Mouse (Mus musculus) heart, embryonic 14.5 days (tissue): Measurements from ENCODE around the gene Lamtor2. TPM values are rescaled to one million over a fixed set of nuclear protein-coding genes. Genes with fewer than 3 reads are reported as not detected.

Source experiments
- ATAC-seq: fragments of 200-750 bp; cut with Nextera tagmentation; 2 replicates; pipeline ENCODE4 v1.8.0; 2017; ENCODE audit warnings: low read depth, moderate TSS enrichment; ENCODE audit not compliant: insufficient number of reproducible peaks, insufficient read depth, low FRiP score
- H3K27ac ChIP-seq, 2 experiments: fragments of 200-500 bp in 1 of 2; fragments of 300-500 bp in 1 of 2; sonication (generic) in 1 of 2; replicated peaks in 1 of 2; 2 replicates each; pipeline ENCODE4 v1.5.1; 2012 to 2014; ENCODE audit warnings: low read depth in 2 of 2, low read length in 2 of 2, control low read depth in 1 of 2, mild to moderate bottlenecking in 1 of 2, mixed read lengths in 1 of 2; ENCODE audit not compliant: control insufficient read depth in 1 of 2, insufficient read depth in 1 of 2
- H3K27me3 ChIP-seq: fragments of 300-500 bp; sonication (generic); 2 replicates; pipeline ENCODE4 v1.6.1; 2014; ENCODE audit warnings: mild to moderate bottlenecking, low read length, control low read depth; ENCODE audit not compliant: control insufficient read depth, insufficient read depth
- H3K36me3 ChIP-seq: fragments of 300-500 bp; sonication (generic); 2 replicates; pipeline ENCODE4 v1.6.1; 2014; ENCODE audit warnings: mild to moderate bottlenecking, control low read depth, low read length, mixed read lengths; ENCODE audit not compliant: control insufficient read depth, insufficient read depth
- H3K4me1 ChIP-seq, 2 experiments: fragments of 200-500 bp in 1 of 2; fragments of 300-500 bp in 1 of 2; sonication (generic) in 1 of 2; 2 replicates each; pipeline ENCODE4 v1.6.1; 2012 to 2014; ENCODE audit warnings: low read length in 2 of 2, control low read depth in 1 of 2, mixed read lengths in 1 of 2; ENCODE audit not compliant: control insufficient read depth in 2 of 2, insufficient read depth in 2 of 2
- H3K4me2 ChIP-seq: fragments of 300-500 bp; sonication (generic); 2 replicates; pipeline ENCODE4 v1.6.1; 2014; ENCODE audit warnings: mild to moderate bottlenecking, low read length
- H3K4me3 ChIP-seq, 2 experiments: fragments of 200-500 bp in 1 of 2; fragments of 300-500 bp in 1 of 2; sonication (generic) in 1 of 2; 2 replicates each; pipeline ENCODE4 v1.5.1; 2012 to 2014; ENCODE audit warnings: low read length in 2 of 2, mild to moderate bottlenecking in 2 of 2, control low read depth in 1 of 2, low read depth in 1 of 2, moderate library complexity in 1 of 2; ENCODE audit not compliant: control insufficient read depth in 1 of 2, insufficient read depth in 1 of 2
- H3K9ac ChIP-seq: fragments of 300-500 bp; sonication (generic); 2 replicates; pipeline ENCODE4 v1.6.1; 2014; ENCODE audit warnings: mild to moderate bottlenecking, low read length
- H3K9me3 ChIP-seq: fragments of 300-500 bp; sonication (generic); 2 replicates; pipeline ENCODE4 v1.6.1; 2016; ENCODE audit warnings: low read length, control low read depth; ENCODE audit not compliant: control insufficient read depth
- WGBS: fragments of 180-500 bp; shearing (Covaris S2); extraction: QIAGEN DNeasy Blood & Tissue Kit; methylation state at CpG from one replicate; pipeline ENCODE4 v1.1.7; 2014; 5-methylcytosine and 5-hydroxymethylcytosine counted together
- polyA plus RNA-seq: library from polyadenylated mRNA; unstranded; fragments of >200 nt; fragmentation: Nextera tagmentation; extraction: Ambion mirVana; gene quantifications from 2 replicates; pipeline ENCODE4 v1.2.1, GENCODE M21; 2014

Gene Lamtor2
- polyA plus RNA-seq, 1 experiment from 2014 or later = 87.5 TPM

DNA sequence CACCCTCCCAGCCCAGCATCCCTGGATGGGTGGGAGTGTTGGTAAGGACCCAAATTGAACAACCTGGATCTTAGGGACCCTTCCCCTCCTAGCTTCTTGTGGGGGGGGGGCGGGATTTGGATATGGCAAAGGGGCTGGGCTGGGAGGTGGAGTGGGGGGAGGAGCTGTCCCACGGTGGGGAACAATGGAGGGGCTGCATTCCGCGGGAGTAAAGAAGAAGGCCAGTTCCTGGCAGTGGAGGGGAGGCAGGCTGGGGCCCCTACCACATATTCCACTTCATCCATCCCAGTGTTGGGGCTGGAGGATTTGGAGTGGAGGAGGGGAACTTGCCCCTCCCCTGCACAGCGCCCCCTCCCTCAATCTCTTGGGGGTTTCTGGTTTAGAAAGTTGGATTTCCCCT is 19.2 kb downstream of the Lamtor2 start:
- ATAC-seq = no peak
- H3K27ac ChIP-seq = peak overlapping the region in 1 of 2 experiments; percentile 87; a peak in 1 of 4 replicates
- 10% methylated on average over 4 of the region's 5 CpGs for WGBS
- H3K4me3 ChIP-seq = peak overlapping the region; percentile 90 to 93
- no peaks in the 10 kb centered on the region for H3K27me3 ChIP-seq
- H3K4me2 ChIP-seq = peak overlapping the region; percentile 68
- H3K4me1 ChIP-seq = peaks cover 45 to 68% of the 10 kb centered on the region in 2 experiments
- H3K36me3 ChIP-seq = peaks cover 36% of the 10 kb centered on the region
- no peaks in the 10 kb centered on the region for H3K9me3 ChIP-seq
- H3K9ac ChIP-seq = peak overlapping the region; percentile 95

DNA sequence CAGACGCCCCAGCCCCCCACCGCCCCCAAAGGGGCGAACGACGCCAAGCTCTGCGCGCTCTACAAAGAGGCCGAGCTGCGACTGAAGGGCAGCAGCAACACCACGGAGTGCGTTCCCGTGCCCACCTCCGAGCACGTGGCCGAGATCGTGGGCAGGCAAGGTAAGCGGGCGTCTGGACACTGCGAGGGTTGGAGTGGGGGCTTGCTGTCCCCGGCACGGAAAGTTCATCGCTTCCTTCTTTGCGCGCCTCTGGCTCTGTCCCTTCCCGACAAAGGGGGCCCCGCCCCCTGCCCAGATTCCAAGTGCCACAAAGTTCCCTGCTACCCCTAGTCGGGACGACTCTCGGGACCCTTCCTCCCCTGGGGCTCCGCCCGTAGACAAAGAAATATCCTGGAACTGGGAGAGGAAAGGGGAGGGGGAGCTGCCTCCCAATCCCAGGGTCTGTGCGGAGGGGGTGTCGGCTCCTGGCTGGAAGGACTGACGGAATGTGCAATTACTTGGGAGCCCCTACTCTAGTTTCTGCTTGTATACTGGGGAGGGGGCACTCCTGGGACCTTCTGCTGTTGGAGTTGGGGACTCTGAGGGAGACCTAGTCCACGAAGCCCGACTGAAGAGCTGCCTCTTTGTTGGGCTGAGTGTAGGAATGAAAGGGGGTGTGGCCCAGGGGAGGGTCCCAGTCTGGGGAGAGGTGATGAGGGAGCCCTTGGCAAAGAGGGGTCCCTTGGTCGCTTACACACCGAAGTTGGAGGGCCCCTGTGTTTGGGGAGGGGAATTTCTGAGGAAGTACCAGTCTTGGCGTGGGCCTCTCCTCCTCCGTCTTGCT is 20.0 kb downstream of the Lamtor2 start:
- peaks cover 28% of the 10 kb centered on the region for H3K36me3 ChIP-seq
- H3K27me3 ChIP-seq = no peaks in the 10 kb centered on the region
- no peaks in the 10 kb centered on the region for H3K9me3 ChIP-seq
- H3K4me1 ChIP-seq = peaks cover 47 to 64% of the 10 kb centered on the region in 2 experiments
- peak overlapping the region; percentile 68 for H3K4me2 ChIP-seq
- ATAC-seq = 0 out of 2 replicates have a peak, but pooled peaks have one; percentile 6
- peak overlapping the region; percentile 87 to 88 for H3K27ac ChIP-seq
- H3K9ac ChIP-seq = peak overlapping the region; percentile 95
- H3K4me3 ChIP-seq = peak overlapping the region; percentile 90 to 93
- WGBS = under 1% methylated on average over 38 of the region's 40 CpGs

DNA sequence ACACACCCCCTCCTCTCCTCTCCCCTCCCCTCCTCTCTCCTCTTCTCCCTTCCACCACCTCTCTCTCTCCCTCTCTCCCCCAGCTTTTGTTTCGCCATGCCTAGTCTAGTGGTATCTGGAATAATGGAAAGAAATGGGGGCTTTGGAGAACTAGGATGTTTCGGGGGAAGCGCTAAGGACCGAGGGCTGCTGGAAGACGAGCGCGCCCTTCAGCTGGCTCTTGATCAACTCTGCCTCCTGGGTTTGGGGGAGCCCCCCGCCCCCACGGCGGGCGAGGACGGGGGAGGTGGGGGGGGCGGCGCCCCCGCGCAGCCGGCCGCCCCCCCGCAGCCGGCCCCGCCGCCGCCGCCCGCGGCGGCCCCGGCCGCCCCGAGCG is 20.6 kb downstream of the Lamtor2 start, which contains the start of gene Mex3a:
TSS of gene Mex3a (plus strand) at position 97 of the 376 bp plus-strand sequence.
- peak within 1 kb of the TSS; percentile 90 to 93 for H3K4me3 ChIP-seq
- H3K4me1 ChIP-seq = peaks cover 53 to 66% of the 10 kb centered on the region in 2 experiments
- no peaks in the 10 kb centered on the region for H3K9me3 ChIP-seq
- H3K27ac ChIP-seq = peak within 1 kb of the TSS; percentile 87 to 92
- WGBS = 0% methylated on average over 19 of the region's 31 CpGs
- peak within 1 kb of the TSS; percentile 68 for H3K4me2 ChIP-seq
- H3K36me3 ChIP-seq = peaks cover 22% of the 10 kb centered on the region
- ATAC-seq = no peak
- H3K9ac ChIP-seq = peak within 1 kb of the TSS; percentile 95
- H3K27me3 ChIP-seq = no peaks in the 10 kb centered on the region

DNA sequence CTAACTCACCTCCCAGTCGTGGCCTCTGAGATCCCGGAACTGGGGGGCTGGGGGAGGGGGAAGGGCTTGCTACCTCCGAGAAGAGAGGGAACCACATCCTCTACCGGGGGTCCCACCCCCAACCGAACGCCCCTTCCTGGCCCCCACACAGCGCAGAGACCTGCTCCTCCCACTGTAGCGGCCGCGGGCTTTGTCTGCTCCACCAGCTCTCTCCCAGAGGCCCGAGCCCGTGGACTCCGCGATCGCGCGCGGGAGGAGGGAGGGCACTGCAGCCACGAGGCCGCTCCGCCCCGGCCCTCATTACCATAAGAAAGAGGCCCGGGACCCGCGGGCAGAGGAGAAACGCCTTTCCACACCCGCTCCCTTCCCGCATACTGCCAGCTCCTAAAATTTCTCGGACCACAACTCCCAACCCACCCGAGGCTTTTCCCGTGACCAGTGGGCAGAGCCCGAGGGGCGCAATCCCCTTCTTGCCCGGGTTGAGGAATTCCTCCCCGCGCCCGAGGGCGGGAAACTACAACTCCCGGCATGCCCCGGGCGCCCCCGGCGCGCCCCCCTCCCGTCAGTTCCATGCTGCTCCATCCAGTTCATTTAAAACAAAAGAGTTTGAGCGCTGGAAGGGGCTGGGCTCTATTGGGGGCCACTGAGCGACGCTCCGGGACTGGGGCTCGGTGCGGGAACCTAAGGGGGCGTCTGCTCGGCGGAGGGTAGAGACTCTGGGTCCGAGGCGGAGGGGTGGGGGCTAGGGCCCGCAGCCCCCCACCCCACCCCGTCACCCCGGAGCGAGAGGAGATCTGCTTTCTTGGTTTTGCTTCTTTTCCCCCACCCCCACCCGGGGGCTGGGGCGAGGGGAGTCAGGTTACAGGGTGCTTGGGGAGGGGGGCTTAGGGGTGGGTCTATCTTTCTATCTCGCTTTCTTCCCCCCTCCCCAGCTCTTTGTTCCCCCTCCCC is 21.3 kb downstream of the Lamtor2 start:
- Histone ChIP-seq H3K27me3 (no peaks in the 10 kb centered on the region), H3K4me3 (peak overlapping the region; percentile 90 to 93), H3K9me3 (no peaks in the 10 kb centered on the region), H3K4me1 (peaks cover 49 to 63% of the 10 kb centered on the region in 2 experiments), H3K4me2 (peak overlapping the region; percentile 68), H3K36me3 (peaks cover 16% of the 10 kb centered on the region), H3K9ac (peak overlapping the region; percentile 95), H3K27ac (peak overlapping the region; percentile 87 to 92)
- ATAC-seq = peak; percentile 75
- WGBS = under 1% methylated on average over 55 of the region's 63 CpGs

DNA sequence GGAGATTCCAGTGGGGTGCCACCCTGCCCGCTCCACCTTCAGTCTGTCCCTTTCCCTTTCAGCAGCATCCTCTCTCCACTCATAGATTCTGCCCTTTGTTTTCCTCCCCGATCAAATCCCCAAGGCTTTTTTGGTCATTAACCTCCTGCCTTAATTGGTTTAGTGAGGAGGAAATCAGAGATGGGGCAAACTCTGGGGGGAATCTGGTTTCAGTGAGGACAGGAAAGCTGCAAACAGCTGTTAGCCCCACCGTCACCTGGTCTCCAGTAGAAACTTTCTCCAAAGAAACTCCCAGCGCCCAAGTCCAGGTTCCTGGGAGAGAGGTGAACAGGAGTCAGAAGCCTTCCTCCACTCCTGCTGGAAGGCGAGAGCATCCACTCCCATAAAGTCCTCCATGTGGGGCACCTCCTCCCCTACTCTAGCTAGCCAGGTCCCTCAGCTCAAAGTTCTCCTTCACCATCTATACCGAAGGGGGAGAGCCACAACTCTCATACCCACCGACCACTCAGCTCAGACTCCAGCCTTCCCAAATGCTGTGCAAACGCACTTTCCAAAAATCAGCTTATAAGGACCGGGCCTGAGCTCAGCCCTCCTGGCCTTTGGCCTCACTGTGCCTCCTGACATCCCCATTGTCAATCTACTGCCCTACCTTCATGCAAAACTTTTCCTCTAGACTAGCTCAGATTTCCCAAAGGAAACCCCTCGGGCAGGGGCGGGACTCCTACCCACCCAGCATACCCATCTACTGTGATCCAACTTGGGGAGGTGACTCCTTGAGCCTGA is 22.6 kb downstream of the Lamtor2 start:
- H3K4me3 ChIP-seq = peak overlapping the region; percentile 36 to 90
- H3K4me2 ChIP-seq = peak overlapping the region; percentile 68
- H3K27ac ChIP-seq = peak overlapping the region; percentile 63 to 87
- H3K36me3 ChIP-seq = 0 out of 2 replicates have a peak, but pooled peaks cover 8% of the 10 kb centered on the region
- H3K27me3 ChIP-seq = no peaks in the 10 kb centered on the region
- WGBS = 28% methylated on average over 11 of the region's 11 CpGs
- peaks cover 39 to 59% of the 10 kb centered on the region in 2 experiments for H3K4me1 ChIP-seq
- peak overlapping the region; percentile 95 for H3K9ac ChIP-seq
- no peak for ATAC-seq
- no peaks in the 10 kb centered on the region for H3K9me3 ChIP-seq

DNA sequence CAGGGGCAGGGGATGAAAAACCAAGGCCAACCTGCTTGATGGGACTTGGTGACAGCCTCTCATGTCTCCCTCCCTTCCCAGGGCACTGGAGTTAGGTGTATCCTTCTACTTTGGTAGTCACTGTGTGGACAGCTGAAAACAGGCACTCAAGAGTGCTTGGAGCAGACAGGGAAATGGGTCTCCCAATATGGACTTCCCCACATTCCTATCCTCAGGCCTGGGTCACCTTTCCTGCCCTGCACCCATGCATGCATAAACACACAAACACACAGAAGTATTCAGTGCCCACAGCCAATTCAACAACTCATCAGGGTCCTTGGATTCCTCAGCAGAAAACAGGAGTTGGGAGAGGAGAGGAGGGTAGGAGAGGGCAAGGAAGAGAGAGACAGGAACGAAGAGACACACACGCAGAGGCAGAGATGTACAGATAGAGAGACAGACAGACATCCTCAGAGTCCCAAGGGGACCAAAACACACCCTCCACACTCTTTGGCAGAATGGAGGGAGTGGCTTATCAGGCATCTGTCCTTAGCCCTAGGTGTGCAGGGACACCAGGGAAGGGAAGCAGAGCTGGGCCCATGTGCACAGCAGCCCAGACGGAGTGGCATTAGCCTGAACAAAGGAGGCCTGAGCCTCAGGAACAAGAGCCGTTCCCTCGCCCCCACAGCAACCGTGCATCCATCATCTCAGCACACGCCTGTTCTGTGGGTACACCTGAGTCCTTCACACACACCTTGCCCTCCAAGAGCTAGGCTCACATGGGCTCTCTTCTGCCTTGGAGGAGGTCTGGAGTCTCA is 23.5 kb downstream of the Lamtor2 start:
- Histone ChIP-seq H3K9me3 (no peaks in the 10 kb centered on the region), H3K4me2 (peak overlapping the region; percentile 68), H3K27ac (peak overlapping the region; percentile 7 to 55), H3K4me1 (peaks cover 33 to 51% of the 10 kb centered on the region in 2 experiments), H3K4me3 (no peak overlapping the region), H3K9ac (peak overlapping the region; percentile 95; the same call in 1 of the 2 replicates), H3K27me3 (no peaks in the 10 kb centered on the region), H3K36me3 (peaks cover 5% of the 10 kb centered on the region; the same call in 1 of the 2 replicates)
- 33% methylated on average over 7 of the region's 7 CpGs for WGBS
- no peak for ATAC-seq
